Mouse (Mus musculus) hindbrain, embryonic 12.5 days (tissue): ENCODE results near the gene Gm45837. TPM values are rescaled to one million over a fixed set of nuclear protein-coding genes. Genes with fewer than 3 reads are reported as not detected.

Experiments used
- ATAC-seq: fragments of 200-750 bp; cut with Nextera tagmentation; 2 replicates; pipeline ENCODE4 v1.8.0; 2017; ENCODE audit warnings: moderate TSS enrichment; ENCODE audit not compliant: low FRiP score
- H3K27ac ChIP-seq: fragments of 300-500 bp; sonication (generic); 2 replicates; pipeline ENCODE4 v1.5.1; 2016; ENCODE audit warnings: mild to moderate bottlenecking
- H3K27me3 ChIP-seq: fragments of 300-500 bp; sonication (generic); 2 replicates; pipeline ENCODE4 v1.6.1; 2016; ENCODE audit warnings: mild to moderate bottlenecking
- H3K36me3 ChIP-seq: fragments of 300-500 bp; sonication (generic); 2 replicates; pipeline ENCODE4 v1.6.1; 2016; ENCODE audit warnings: mild to moderate bottlenecking
- H3K4me1 ChIP-seq: fragments of 300-500 bp; sonication (generic); 2 replicates; pipeline ENCODE4 v1.6.1; 2016
- H3K4me2 ChIP-seq: fragments of 300-500 bp; sonication (generic); replicated peaks from 2 replicates; pipeline ENCODE4 v1.6.1; 2016; ENCODE audit warnings: mild to moderate bottlenecking
- H3K4me3 ChIP-seq: fragments of 300-500 bp; sonication (generic); 2 replicates; pipeline ENCODE4 v1.5.1; 2016; ENCODE audit warnings: mild to moderate bottlenecking
- H3K9ac ChIP-seq: fragments of 300-500 bp; sonication (generic); 2 replicates; pipeline ENCODE4 v1.6.1; 2016; ENCODE audit warnings: mild to moderate bottlenecking, moderate library complexity
- H3K9me3 ChIP-seq: fragments of 300-500 bp; sonication (generic); replicated peaks from 2 replicates; pipeline ENCODE4 v1.6.1; 2016; ENCODE audit warnings: mild to moderate bottlenecking
- WGBS: fragments of 180-500 bp; shearing (Covaris S2); methylation state at CpG from one replicate; pipeline ENCODE4 v1.1.7; 2016; 5-methylcytosine and 5-hydroxymethylcytosine counted together
- polyA plus RNA-seq: library from polyadenylated mRNA; unstranded; fragments of >200 nt; fragmentation: Nextera tagmentation; extraction: Ambion mirVana; gene quantifications from 2 replicates; pipeline ENCODE4 v1.2.1, GENCODE M21; 2016

Gene Gm45837
- polyA plus RNA-seq, 1 experiment from 2014 or later: not detected

DNA sequence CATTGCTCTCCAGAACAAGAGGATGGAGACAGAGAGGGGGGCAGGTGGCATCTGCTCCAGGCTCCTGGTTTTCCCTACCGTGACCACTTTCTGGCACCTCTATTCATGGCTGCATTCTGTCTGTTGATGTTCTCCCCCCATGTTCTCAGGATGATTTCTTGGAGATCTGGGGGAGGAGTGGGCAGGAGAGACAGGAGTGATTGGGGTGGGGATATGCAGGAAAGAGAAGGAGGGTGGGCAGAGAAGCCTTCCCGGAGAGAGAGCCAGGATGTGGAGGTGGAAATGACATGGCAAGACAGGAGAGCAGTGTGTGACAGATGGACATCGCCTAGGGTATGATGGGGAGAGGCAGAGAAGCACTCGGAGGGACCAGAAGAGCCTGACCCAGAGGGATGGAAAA, 65.8 kb downstream of the Gm45837 start:
- Histone ChIP-seq H3K4me2 (no peak overlapping the region), H3K4me1 (peaks cover 9% of the 10 kb centered on the region), H3K27me3 (peaks cover 3% of the 10 kb centered on the region; the same call in 1 of the 2 replicates), H3K36me3 (no peaks in the 10 kb centered on the region), H3K4me3 (no peak overlapping the region), H3K9me3 (no peaks in the 10 kb centered on the region), H3K27ac (no peak overlapping the region), H3K9ac (no peak overlapping the region)
- ATAC-seq: no peak
- WGBS: 74% methylated on average over 4 of the region's 4 CpGs

- H3K36me3 ChIP-seq: no peaks in the 10 kb centered on the region
- H3K4me1 ChIP-seq: peaks cover 5% of the 10 kb centered on the region; the same call in 1 of the 2 replicates
- no peak for ATAC-seq
- no peak overlapping the region for H3K27ac ChIP-seq
- H3K4me2 ChIP-seq: no peak overlapping the region
- no peak overlapping the region for H3K9ac ChIP-seq
- H3K9me3 ChIP-seq: no peaks in the 10 kb centered on the region
- H3K4me3 ChIP-seq: no peak overlapping the region
- 52% methylated on average over 5 of the region's 5 CpGs for WGBS
- peaks cover 3% of the 10 kb centered on the region; the same call in 1 of the 2 replicates for H3K27me3 ChIP-seq
Observed at GRCm38 (mm10) chr7:101477200-101477599, 66.5 kb downstream of the Gm45837 start.

DNA sequence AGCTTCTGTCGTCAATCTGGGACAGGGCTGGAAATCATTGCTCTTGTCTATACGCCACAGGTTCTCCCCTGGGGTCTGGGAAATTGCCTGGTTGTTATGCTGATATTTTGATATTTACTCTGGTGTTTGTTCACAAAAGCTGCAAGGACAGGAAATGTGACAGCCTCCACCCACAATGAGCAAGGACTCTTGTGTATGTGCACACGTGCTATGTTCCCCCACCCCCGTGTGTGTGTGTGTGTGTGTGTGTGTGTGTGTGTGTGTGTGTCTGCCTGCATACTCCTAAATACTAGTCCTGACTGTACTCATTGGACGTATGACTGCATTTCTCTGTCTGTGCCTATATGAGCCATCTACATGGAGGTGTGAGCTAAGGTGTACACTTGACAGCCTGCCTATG, 67.4 kb downstream of the Gm45837 start:
- no peaks in the 10 kb centered on the region for H3K9me3 ChIP-seq
- 76% methylated on average over 5 of the region's 5 CpGs for WGBS
- H3K36me3 ChIP-seq: no peaks in the 10 kb centered on the region
- ATAC-seq: no peak
- no peak overlapping the region for H3K27ac ChIP-seq
- H3K27me3 ChIP-seq: peaks cover 3% of the 10 kb centered on the region; the same call in 1 of the 2 replicates
- H3K4me3 ChIP-seq: no peak overlapping the region
- no peak overlapping the region for H3K9ac ChIP-seq
- no peak overlapping the region for H3K4me2 ChIP-seq
- H3K4me1 ChIP-seq: peaks cover 5% of the 10 kb centered on the region; the same call in 1 of the 2 replicates

- no peak overlapping the region for H3K4me3 ChIP-seq
- no peak overlapping the region for H3K4me2 ChIP-seq
- ATAC-seq: no peak; the same call in 1 of the 2 replicates
- H3K9ac ChIP-seq: no peak overlapping the region
- no peak overlapping the region for H3K27ac ChIP-seq
- H3K36me3 ChIP-seq: no peaks in the 10 kb centered on the region
- peaks cover 3% of the 10 kb centered on the region; the same call in 1 of the 2 replicates for H3K27me3 ChIP-seq
- H3K9me3 ChIP-seq: no peaks in the 10 kb centered on the region
- 77% methylated on average over 4 of the region's 4 CpGs for WGBS
- H3K4me1 ChIP-seq: peaks cover 5% of the 10 kb centered on the region; the same call in 1 of the 2 replicates
Observed at GRCm38 (mm10) chr7:101479841-101480240, 69.2 kb downstream of the Gm45837 start.

- Histone ChIP-seq H3K4me3 (no peak overlapping the region), H3K4me1 (peaks cover 5% of the 10 kb centered on the region; the same call in 1 of the 2 replicates)
- WGBS: 54% methylated on average over 6 of the region's 6 CpGs
Observed at GRCm38 (mm10) chr7:101480671-101481070, 70.0 kb downstream of the Gm45837 start.

DNA sequence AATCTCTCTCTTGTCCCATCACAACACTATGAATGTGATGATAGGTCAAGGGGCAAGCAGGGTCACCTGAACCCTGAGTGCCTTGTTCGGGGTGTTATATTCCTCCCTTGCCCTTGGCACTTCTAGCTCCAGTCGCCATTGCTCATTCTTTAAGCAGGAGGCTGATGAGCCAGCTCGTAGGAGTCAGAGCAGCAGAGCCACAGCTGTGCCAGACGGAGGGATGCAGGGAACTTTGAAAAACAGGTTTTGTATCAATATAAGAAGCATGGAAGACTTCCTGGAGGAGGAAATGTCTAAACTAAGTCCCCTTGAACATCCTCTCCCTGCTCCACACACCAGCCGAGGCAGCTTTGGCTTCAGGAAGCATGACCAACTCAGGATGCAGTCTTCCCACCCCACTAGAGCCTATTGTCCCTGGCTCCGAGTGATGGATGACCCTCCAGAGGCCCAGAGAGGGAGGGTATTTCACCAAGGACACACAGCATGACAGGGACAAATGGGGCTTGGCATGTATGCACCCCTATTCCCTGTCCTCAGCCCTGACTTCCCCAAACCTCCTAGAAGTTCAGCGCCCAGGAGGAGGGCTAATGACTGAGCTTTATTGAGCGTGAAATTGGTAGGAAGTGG, 71.3 kb downstream of the Gm45837 start:
- 63% methylated on average over 8 of the region's 8 CpGs for WGBS
- no peak overlapping the region for H3K9ac ChIP-seq
- H3K27ac ChIP-seq: no peak overlapping the region
- H3K4me3 ChIP-seq: no peak overlapping the region
- H3K27me3 ChIP-seq: no peaks in the 10 kb centered on the region
- no peaks in the 10 kb centered on the region; the same call in 1 of the 2 replicates for H3K4me1 ChIP-seq
- peak; percentile 41; the same call in 1 of the 2 replicates for ATAC-seq
- H3K4me2 ChIP-seq: no peak overlapping the region
- H3K9me3 ChIP-seq: no peaks in the 10 kb centered on the region
- H3K36me3 ChIP-seq: no peaks in the 10 kb centered on the region

More at GRCm38 (mm10) chr7:101480671-101481070, 70.0 kb downstream of the Gm45837 start:
- Histone ChIP-seq H3K9ac (no peak overlapping the region), H3K9me3 (no peaks in the 10 kb centered on the region), H3K27ac (no peak overlapping the region), H3K4me2 (no peak overlapping the region), H3K27me3 (peaks cover 3% of the 10 kb centered on the region; the same call in 1 of the 2 replicates), H3K36me3 (no peaks in the 10 kb centered on the region)
- no peak for ATAC-seq

DNA sequence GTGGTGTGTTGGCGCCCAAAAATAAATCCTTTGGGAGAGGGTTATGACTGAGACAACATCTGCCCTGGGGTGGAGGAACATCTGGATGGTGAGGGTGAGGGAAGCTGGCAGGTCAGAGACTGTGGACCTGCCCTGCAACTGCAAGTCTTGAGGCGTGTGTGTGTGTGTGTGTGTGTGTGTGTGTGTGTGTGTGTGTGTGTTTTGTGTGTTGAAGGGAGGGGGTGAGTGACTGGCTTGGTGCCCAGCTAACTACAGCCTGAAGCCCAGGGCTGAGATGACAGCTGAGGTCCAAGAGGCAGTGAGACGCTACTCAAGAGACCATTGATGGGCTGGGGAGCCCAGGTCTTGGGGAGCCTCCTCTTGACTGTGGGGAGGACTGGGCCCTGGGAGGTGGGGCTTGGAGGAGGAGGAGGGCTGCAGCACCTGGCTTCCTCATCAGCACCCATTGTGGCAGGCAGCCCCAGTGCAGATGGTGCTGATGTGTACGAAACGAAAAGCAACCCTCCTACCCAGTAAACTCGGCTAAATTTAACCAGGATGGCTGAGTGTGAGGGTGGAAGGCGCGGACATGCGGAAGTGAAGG, 71.9 kb downstream of the Gm45837 start:
- H3K4me3 ChIP-seq: no peak overlapping the region
- no peak overlapping the region for H3K9ac ChIP-seq
- H3K4me1 ChIP-seq: no peaks in the 10 kb centered on the region; the same call in 1 of the 2 replicates
- peak; percentile 66 for ATAC-seq
- no peaks in the 10 kb centered on the region for H3K27me3 ChIP-seq
- H3K9me3 ChIP-seq: no peaks in the 10 kb centered on the region
- WGBS: 68% methylated on average over 9 of the region's 9 CpGs
- no peak overlapping the region for H3K4me2 ChIP-seq
- H3K27ac ChIP-seq: no peak overlapping the region
- H3K36me3 ChIP-seq: no peaks in the 10 kb centered on the region

- no peaks in the 10 kb centered on the region; the same call in 1 of the 2 replicates for H3K4me1 ChIP-seq
- WGBS: 75% methylated on average over 9 of the region's 9 CpGs
- H3K27ac ChIP-seq: no peak overlapping the region
- no peaks in the 10 kb centered on the region for H3K9me3 ChIP-seq
- no peaks in the 10 kb centered on the region for H3K36me3 ChIP-seq
- no peak overlapping the region for H3K4me2 ChIP-seq
- no peaks in the 10 kb centered on the region for H3K27me3 ChIP-seq
- H3K9ac ChIP-seq: no peak overlapping the region
- H3K4me3 ChIP-seq: no peak overlapping the region
- ATAC-seq: no peak
Observed at GRCm38 (mm10) chr7:101483498-101484115, 72.9 kb downstream of the Gm45837 start.

GRCm38 (mm10) chr7:101487102-101487501, 76.4 kb downstream of the Gm45837 start:
- H3K27ac ChIP-seq: no peak overlapping the region
- H3K36me3 ChIP-seq: no peaks in the 10 kb centered on the region
- H3K27me3 ChIP-seq: no peaks in the 10 kb centered on the region
- H3K4me2 ChIP-seq: no peak overlapping the region
- H3K9ac ChIP-seq: no peak overlapping the region
- no peaks in the 10 kb centered on the region; the same call in 1 of the 2 replicates for H3K4me1 ChIP-seq
- H3K4me3 ChIP-seq: no peak overlapping the region
- ATAC-seq: no peak
- no peaks in the 10 kb centered on the region for H3K9me3 ChIP-seq
- 82% methylated on average over 5 of the region's 5 CpGs for WGBS

DNA sequence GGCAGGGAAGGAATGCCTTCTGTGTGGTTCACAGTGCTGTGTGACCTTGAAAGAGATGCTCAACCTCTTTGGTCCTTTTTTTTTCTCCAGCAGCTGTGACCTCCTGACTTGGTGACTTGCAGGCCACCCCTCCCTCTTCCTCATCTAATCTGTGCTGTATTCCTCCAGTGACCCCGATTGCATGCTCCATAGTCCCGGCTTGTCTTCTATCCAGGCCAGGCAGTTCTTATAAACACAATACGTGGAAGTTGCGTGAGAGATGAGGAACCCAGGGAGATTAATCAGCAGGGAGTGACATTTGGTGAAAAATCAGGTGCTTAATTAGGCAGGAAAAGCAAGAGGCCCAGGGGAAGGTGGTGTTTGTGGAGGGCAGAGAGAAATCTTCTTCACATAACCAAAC, 80.3 kb downstream of the Gm45837 start:
- no peak overlapping the region for H3K4me3 ChIP-seq
- no peaks in the 10 kb centered on the region for H3K4me1 ChIP-seq
- H3K9me3 ChIP-seq: no peaks in the 10 kb centered on the region
- no peaks in the 10 kb centered on the region for H3K36me3 ChIP-seq
- no peak for ATAC-seq
- no peak overlapping the region for H3K9ac ChIP-seq
- H3K27me3 ChIP-seq: no peaks in the 10 kb centered on the region
- H3K27ac ChIP-seq: no peak overlapping the region
- 52% methylated on average over 4 of the region's 4 CpGs for WGBS
- no peak overlapping the region for H3K4me2 ChIP-seq

DNA sequence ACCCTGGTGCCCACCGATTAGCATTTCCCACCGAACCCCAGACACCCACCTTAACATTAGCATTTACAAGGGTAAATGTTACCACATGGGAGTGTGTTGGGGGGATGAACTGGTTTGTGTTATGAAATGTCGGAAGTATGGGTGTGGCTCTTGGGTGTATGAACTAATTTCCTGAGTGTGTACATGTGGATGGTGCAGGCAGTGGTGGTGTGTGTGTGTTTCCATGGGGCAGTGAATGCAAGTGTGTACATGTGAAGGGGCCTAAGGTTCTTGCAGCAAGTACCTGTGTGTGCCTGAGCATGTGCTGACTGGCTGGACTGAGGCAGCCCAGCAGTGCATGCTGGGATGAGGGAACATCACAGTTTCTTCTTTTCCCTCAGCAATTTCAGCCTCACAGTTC, 87.7 kb downstream of the Gm45837 start:
- H3K27ac ChIP-seq: no peak overlapping the region
- no peak for ATAC-seq
- 91% methylated on average over 3 of the region's 3 CpGs for WGBS

GRCm38 (mm10) chr7:101499251-101499650, 88.6 kb downstream of the Gm45837 start:
- peaks cover 1% of the 10 kb centered on the region for H3K4me1 ChIP-seq
- no peak overlapping the region for H3K27ac ChIP-seq
- 49% methylated on average over 10 of the region's 10 CpGs for WGBS
- H3K4me2 ChIP-seq: no peak overlapping the region
- H3K27me3 ChIP-seq: peaks cover 23% of the 10 kb centered on the region
- no peaks in the 10 kb centered on the region for H3K36me3 ChIP-seq
- ATAC-seq: no peak
- no peak overlapping the region for H3K4me3 ChIP-seq
- H3K9me3 ChIP-seq: no peaks in the 10 kb centered on the region
- no peak overlapping the region for H3K9ac ChIP-seq

More for the DNA sequence above, 87.7 kb downstream of the Gm45837 start:
- Histone ChIP-seq H3K9me3 (no peaks in the 10 kb centered on the region), H3K27me3 (peaks cover 15% of the 10 kb centered on the region), H3K9ac (no peak overlapping the region), H3K4me3 (no peak overlapping the region), H3K4me1 (no peaks in the 10 kb centered on the region), H3K36me3 (no peaks in the 10 kb centered on the region), H3K4me2 (no peak overlapping the region)
